Mouse (Mus musculus) brain, embryonic 14.5 days (tissue): ENCODE results near the gene Srms.

Experiments used
- CTCF ChIP-seq: fragments of 200-500 bp; IDR thresholded peaks from 2 replicates; pipeline ENCODE4 v1.5.1; 2012; ENCODE audit warnings: inconsistent platforms, mild to moderate bottlenecking, moderate library complexity, borderline replicate concordance; ENCODE audit not compliant: insufficient read depth, insufficient read length; ENCODE audit errors: extremely low read depth
- POLR2A ChIP-seq: fragments of 200-500 bp; IDR thresholded peaks from 2 replicates; pipeline ENCODE4 v1.6.1; 2012; ENCODE audit warnings: mild to moderate bottlenecking, inconsistent platforms, borderline replicate concordance; ENCODE audit not compliant: poor library complexity, insufficient read depth, insufficient read length, severe bottlenecking; ENCODE audit errors: extremely low read depth

GRCm38 (mm10) chr2:181174646-181175045 is 38.3 kb downstream of the Srms start:
- TF ChIP-seq POLR2A (no peak), CTCF (no peak)
